Comparison of ENCODE assay signal across 8 mouse cellular contexts in the genomic region with DNA sequence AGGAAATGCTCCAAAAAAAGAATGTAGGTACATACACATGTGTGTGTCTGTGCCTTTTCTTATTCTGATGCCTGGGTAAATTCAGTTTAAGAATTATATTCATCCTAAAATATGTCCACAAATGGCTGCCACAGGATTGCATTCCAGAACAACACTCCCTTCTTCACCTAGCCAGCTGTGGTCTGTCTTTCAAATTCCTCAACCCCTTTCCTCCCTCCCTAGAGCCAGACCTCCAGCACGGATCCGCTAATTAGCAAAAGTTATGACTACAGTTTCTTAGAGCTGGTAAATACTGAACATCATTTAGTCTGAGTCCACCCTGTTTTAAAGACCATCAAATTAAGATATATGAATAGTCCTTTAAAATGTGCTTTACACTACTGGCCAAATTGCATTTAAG. TPM values are rescaled to one million over a fixed set of nuclear protein-coding genes. Genes with fewer than 3 reads are reported as not detected.
DNase-seq lines count a peak whose midpoint lies in the region; ATAC-seq lines count a peak whose summit lies in the region.

No protein-coding gene starts in this region.

- no peaks in the 10 kb centered on the region for H3K4me1 ChIP-seq in heart, embryonic 14.5 days (ENCODE audit: control insufficient read depth in 2 of 2, insufficient read depth in 2 of 2, low read length in 2 of 2)
- no peaks in the 10 kb centered on the region for H3K4me1 ChIP-seq in embryonic facial prominence, embryonic 11.5 days (ENCODE audit: control insufficient read depth, insufficient read depth, low read length)
- H3K4me1 ChIP-seq in hindbrain, embryonic 15.5 days (replicated peaks) = peaks cover 14% of the 10 kb centered on the region
- peaks cover 8% of the 10 kb centered on the region for H3K4me1 ChIP-seq in midbrain, embryonic 14.5 days (ENCODE audit: control insufficient read depth, insufficient read depth, low read length)

- peaks cover 26% of the 10 kb centered on the region for H3K36me3 ChIP-seq in heart, embryonic 14.5 days (ENCODE audit: control insufficient read depth, insufficient read depth, low read length)
- no peaks in the 10 kb centered on the region; the same call in 1 of the 2 replicates for H3K36me3 ChIP-seq in embryonic facial prominence, embryonic 11.5 days (replicated peaks; ENCODE audit: control insufficient read depth, insufficient read depth, low read depth, low read length)
- 0 out of 2 replicates have a peak, but pooled peaks cover 6% of the 10 kb centered on the region for H3K36me3 ChIP-seq in hindbrain, embryonic 15.5 days
- H3K36me3 ChIP-seq in midbrain, embryonic 14.5 days (ENCODE audit: control insufficient read depth, insufficient read depth, low read length) = peaks cover 12% of the 10 kb centered on the region

- ATAC-seq in heart, embryonic 14.5 days (ENCODE audit: insufficient number of reproducible peaks, insufficient read depth, low FRiP score, low read depth) = no peak
- ATAC-seq in embryonic facial prominence, embryonic 11.5 days (replicated peaks; ENCODE audit: insufficient number of reproducible peaks, low FRiP score, low TSS enrichment, low read depth) = 0 out of 2 replicates have a peak, but pooled peaks have one; percentile 39
- ATAC-seq in hindbrain, embryonic 15.5 days (ENCODE audit: low FRiP score, low read depth) = no peak; the same call in 1 of the 2 replicates
- ATAC-seq in midbrain, embryonic 14.5 days (ENCODE audit: low FRiP score, low TSS enrichment) = no peak

- no peaks in the 10 kb centered on the region for H3K9me3 ChIP-seq in heart, embryonic 14.5 days (ENCODE audit: control insufficient read depth, low read length)
- no peaks in the 10 kb centered on the region for H3K9me3 ChIP-seq in embryonic facial prominence, embryonic 11.5 days (replicated peaks; ENCODE audit: control insufficient read depth, low read length)
- no peaks in the 10 kb centered on the region for H3K9me3 ChIP-seq in hindbrain, embryonic 15.5 days
- no peaks in the 10 kb centered on the region for H3K9me3 ChIP-seq in midbrain, embryonic 14.5 days (ENCODE audit: control insufficient read depth, low read length)

- no peak for DNase-seq in heart, postnatal 10 days
- DNase-seq in embryonic facial prominence, embryonic 11.5 days (ENCODE audit: low spot score) = no peak
- DNase-seq in midbrain, embryonic 14.5 days = no peak
- DNase-seq in left cerebral cortex, postnatal 14 days (ENCODE audit: low spot score in 2 of 2) = no peak
- DNase-seq in urinary bladder, adult 18-20 months (ENCODE audit: low spot score in 2 of 2) = no peak
- no peak for DNase-seq in thymus, postnatal 36 days

- H3K27ac ChIP-seq in heart, embryonic 14.5 days (replicated peaks in 1 of 2; ENCODE audit: control insufficient read depth in 1 of 2, insufficient read depth in 1 of 2, low read depth in 2 of 2, low read length in 2 of 2) = peak overlapping the region; percentile 29 to 37; a peak in 2 of 4 replicates
- no peak overlapping the region for H3K27ac ChIP-seq in embryonic facial prominence, embryonic 11.5 days (replicated peaks; ENCODE audit: low read depth, low read length)
- peak overlapping the region; percentile 78 for H3K27ac ChIP-seq in hindbrain, embryonic 15.5 days (replicated peaks)
- H3K27ac ChIP-seq in midbrain, embryonic 14.5 days (replicated peaks; ENCODE audit: low read depth, low read length) = peak overlapping the region; percentile 75

- WGBS in heart, embryonic 14.5 days = 22% methylated on average over 2 of the region's 2 CpGs
- WGBS in embryonic facial prominence, embryonic 11.5 days = 21% methylated on average over 2 of the region's 2 CpGs
- 17% methylated on average over 2 of the region's 2 CpGs for WGBS in hindbrain, embryonic 15.5 days
- WGBS in midbrain, embryonic 14.5 days = 30% methylated on average over 2 of the region's 2 CpGs

- no peaks in the 10 kb centered on the region for H3K27me3 ChIP-seq in heart, embryonic 14.5 days (ENCODE audit: control insufficient read depth, insufficient read depth, low read length)
- H3K27me3 ChIP-seq in embryonic facial prominence, embryonic 11.5 days (ENCODE audit: control insufficient read depth, insufficient read depth, low read length) = no peaks in the 10 kb centered on the region
- no peaks in the 10 kb centered on the region for H3K27me3 ChIP-seq in hindbrain, embryonic 15.5 days
- H3K27me3 ChIP-seq in midbrain, embryonic 14.5 days (ENCODE audit: control insufficient read depth, insufficient read depth, low read length) = no peaks in the 10 kb centered on the region

- no peak overlapping the region; the same call in 1 of the 2 replicates for H3K9ac ChIP-seq in heart, embryonic 14.5 days (ENCODE audit: low read length)
- H3K9ac ChIP-seq in embryonic facial prominence, embryonic 11.5 days (replicated peaks; ENCODE audit: low read length) = no peak overlapping the region
- 0 out of 2 replicates have a peak overlapping the region, but pooled peaks have one; percentile 10 for H3K9ac ChIP-seq in hindbrain, embryonic 15.5 days
- H3K9ac ChIP-seq in midbrain, embryonic 14.5 days (replicated peaks; ENCODE audit: low read length) = no peak overlapping the region

- intact Hi-C loops in heart, postnatal 10 days (cut with DNase I) = loop anchor here (5.0 kb wide), 1 partner anchor 99 kb away; no protein-coding TSS in a partner anchor
- intact Hi-C loops in left cerebral cortex, postnatal 14 days (cut with DNase I) = no loop called here

- H3K4me3 ChIP-seq in heart, embryonic 14.5 days (ENCODE audit: control insufficient read depth in 1 of 2, insufficient read depth in 1 of 2, low read depth in 1 of 2, low read length in 2 of 2) = peak overlapping the region in 1 of 2 experiments; percentile 58; a peak in 3 of 4 replicates
- H3K4me3 ChIP-seq in embryonic facial prominence, embryonic 11.5 days (ENCODE audit: low read depth, low read length) = 0 out of 2 replicates have a peak overlapping the region, but pooled peaks have one; percentile 3
- H3K4me3 ChIP-seq in hindbrain, embryonic 15.5 days = peak overlapping the region; percentile 18; the same call in 1 of the 2 replicates
- 0 out of 2 replicates have a peak overlapping the region, but pooled peaks have one; percentile 4 for H3K4me3 ChIP-seq in midbrain, embryonic 14.5 days (replicated peaks; ENCODE audit: low read depth, low read length)

- peak overlapping the region; percentile 60 for H3K4me2 ChIP-seq in heart, embryonic 14.5 days (ENCODE audit: low read length)
- H3K4me2 ChIP-seq in embryonic facial prominence, embryonic 11.5 days (ENCODE audit: low read depth, low read length) = no peak overlapping the region
- H3K4me2 ChIP-seq in hindbrain, embryonic 15.5 days = peak overlapping the region; percentile 49
- H3K4me2 ChIP-seq in midbrain, embryonic 14.5 days (ENCODE audit: low read length) = peak overlapping the region; percentile 46

RNA-seq across cellular contexts. Expression of gene Timp1, which starts 22.1 kb away (rescaled TPM):
- 32.3 and 33.8 TPM in 2 replicates for polyA plus RNA-seq in heart, embryonic 14.5 days (2014; fragmentation: Nextera tagmentation; extraction: Ambion mirVana)
- 10 to 100 TPM; 15.4 to 16.4 TPM for total RNA-seq in heart, postnatal 10 days (2021)
- polyA plus RNA-seq in embryonic facial prominence, embryonic 11.5 days (2014; fragmentation: Nextera tagmentation; extraction: Ambion mirVana) = 12.0 and 15.2 TPM in 2 replicates
- 4.2 and 5.3 TPM in 2 replicates for polyA plus RNA-seq in hindbrain, embryonic 15.5 days (2015; fragmentation: Nextera tagmentation; extraction: Ambion mirVana)
- 1.9 and 3.5 TPM in 2 replicates for polyA plus RNA-seq in midbrain, embryonic 14.5 days (2014; fragmentation: Nextera tagmentation; extraction: Ambion mirVana)
- total RNA-seq in left cerebral cortex, postnatal 14 days (2021) = 1 to 10 TPM in 1 of 2 experiments, not detected in 1; 1.2 TPM

RNA-seq across cellular contexts. Expression of gene Araf, which starts 50.2 kb away (rescaled TPM):
- polyA plus RNA-seq in heart, embryonic 14.5 days (2014; fragmentation: Nextera tagmentation; extraction: Ambion mirVana) = 95.2 and 95.7 TPM in 2 replicates
- total RNA-seq in heart, postnatal 10 days (2021) = 10 to 100 TPM; 84.4 to 85.1 TPM
- polyA plus RNA-seq in embryonic facial prominence, embryonic 11.5 days (2014; fragmentation: Nextera tagmentation; extraction: Ambion mirVana) = 68.0 and 74.8 TPM in 2 replicates
- 348 and 366 TPM in 2 replicates for polyA plus RNA-seq in hindbrain, embryonic 15.5 days (2015; fragmentation: Nextera tagmentation; extraction: Ambion mirVana)
- 292 and 335 TPM in 2 replicates for polyA plus RNA-seq in midbrain, embryonic 14.5 days (2014; fragmentation: Nextera tagmentation; extraction: Ambion mirVana)
- 100 to 1,000 TPM; 198 to 205 TPM for total RNA-seq in left cerebral cortex, postnatal 14 days (2021)
